Comparison of ENCODE assay signal across 16 mouse cellular contexts in the genomic region with DNA sequence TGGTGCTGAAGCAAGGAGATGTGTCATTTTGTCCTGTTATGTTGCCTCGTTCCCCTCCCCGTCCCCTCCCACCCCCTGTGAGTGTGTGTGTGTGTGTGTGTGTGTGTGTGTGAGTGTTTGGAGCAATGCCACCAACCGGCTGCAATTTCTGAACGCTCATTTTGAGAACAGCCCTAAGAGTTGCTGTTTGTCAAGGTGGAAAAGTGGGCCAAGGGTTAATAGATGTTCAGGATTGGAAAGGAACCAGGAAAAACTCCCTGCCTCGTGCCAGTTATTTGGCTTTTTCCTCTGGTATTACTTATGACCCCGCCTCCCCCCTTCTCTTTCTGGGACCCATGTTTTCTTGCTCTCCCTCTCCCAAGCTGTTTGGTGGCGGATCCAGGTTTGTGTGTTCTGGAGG. TPM values are rescaled to one million over a fixed set of nuclear protein-coding genes. Genes with fewer than 3 reads are reported as not detected.
DNase-seq lines count a peak whose midpoint lies in the region; ATAC-seq lines count a peak whose summit lies in the region.
"Had no signal": no experiment of that assay in that cellular context is flagged by ENCODE, and none has a peak within 500 bp of the region (broad histone marks: within the 10 kb centered on the region; RNA-seq: fewer than 3 reads in every experiment).

No protein-coding gene starts in this region.

- no peak overlapping the region for H3K4me2 ChIP-seq in kidney, embryonic 14.5 days (replicated peaks; ENCODE audit: low read depth, low read length)
- H3K4me2 ChIP-seq in forebrain, embryonic 14.5 days (ENCODE audit: low read length), result no peak overlapping the region
- H3K4me2 ChIP-seq: heart, embryonic 13.5 days; liver, embryonic 13.5 days; neural tube, embryonic 12.5 days had no signal

- 48% methylated on average over 7 of the region's 7 CpGs for WGBS in kidney, embryonic 14.5 days
- 78% methylated on average over 7 of the region's 7 CpGs for WGBS in forebrain, embryonic 10.5 days
- WGBS in forebrain, embryonic 14.5 days, result 32% methylated on average over 7 of the region's 7 CpGs

- H3K4me3 ChIP-seq in kidney, embryonic 14.5 days (ENCODE audit: low read length), result no peak overlapping the region
- no peak overlapping the region for H3K4me3 ChIP-seq in forebrain, embryonic 10.5 days
- H3K4me3 ChIP-seq in forebrain, embryonic 14.5 days (ENCODE audit: low read depth, low read length), result no peak overlapping the region
- H3K4me3 ChIP-seq: heart, embryonic 13.5 days; liver, embryonic 13.5 days; neural tube, embryonic 12.5 days had no signal

- H3K27me3 ChIP-seq in kidney, embryonic 14.5 days (ENCODE audit: control insufficient read depth, insufficient read depth, low read length), result no peaks in the 10 kb centered on the region
- H3K27me3 ChIP-seq in forebrain, embryonic 10.5 days (ENCODE audit: poor library complexity, severe bottlenecking), result no peaks in the 10 kb centered on the region
- no peaks in the 10 kb centered on the region for H3K27me3 ChIP-seq in forebrain, embryonic 14.5 days (replicated peaks; ENCODE audit: control insufficient read depth, insufficient read depth, low read length)
- H3K27me3 ChIP-seq: heart, embryonic 13.5 days; liver, embryonic 13.5 days; neural tube, embryonic 12.5 days had no signal

- peaks cover 13% of the 10 kb centered on the region; the same call in 1 of the 2 replicates for H3K4me1 ChIP-seq in kidney, embryonic 14.5 days (ENCODE audit: control insufficient read depth, insufficient read depth, low read length)
- H3K4me1 ChIP-seq in forebrain, embryonic 10.5 days, result peaks cover 33% of the 10 kb centered on the region
- H3K4me1 ChIP-seq in forebrain, embryonic 14.5 days (ENCODE audit: control insufficient read depth, insufficient read depth, low read length), result peaks cover 16% of the 10 kb centered on the region
- H3K4me1 ChIP-seq: liver, embryonic 13.5 days had no signal

- H3K27ac ChIP-seq in kidney, embryonic 14.5 days (ENCODE audit: low read depth, low read length), result no peak overlapping the region
- H3K27ac ChIP-seq in forebrain, embryonic 10.5 days, result 0 out of 2 replicates have a peak overlapping the region, but pooled peaks have one; percentile 71
- H3K27ac ChIP-seq in forebrain, embryonic 14.5 days (ENCODE audit: low read depth, low read length), result peak overlapping the region; percentile 68; the same call in 1 of the 2 replicates
- H3K27ac ChIP-seq: heart, embryonic 13.5 days; liver, embryonic 13.5 days; neural tube, embryonic 12.5 days had no signal

- no peaks in the 10 kb centered on the region for H3K9me3 ChIP-seq in kidney, embryonic 14.5 days (ENCODE audit: control insufficient read depth, low read length)
- H3K9me3 ChIP-seq in forebrain, embryonic 10.5 days, result no peaks in the 10 kb centered on the region
- H3K9me3 ChIP-seq in forebrain, embryonic 14.5 days (replicated peaks; ENCODE audit: control insufficient read depth, low read length), result no peaks in the 10 kb centered on the region
- H3K9me3 ChIP-seq: heart, embryonic 13.5 days; liver, embryonic 13.5 days; neural tube, embryonic 12.5 days had no signal

- DNase-seq in kidney, adult 8-10 months, result peak; percentile 46 to 63
- no peak for DNase-seq in forebrain, embryonic 10.5 days (ENCODE audit: extremely low spot score, low spot score)
- no peak for DNase-seq in forebrain, embryonic 14.5 days (ENCODE audit: low spot score)
- DNase-seq in kidney, postnatal 36 days, result peak; percentile 65 to 70
- DNase-seq in ovary, postnatal 14 days (ENCODE audit: low spot score), result no peak
- no peak for DNase-seq in cerebellum, adult 11-12 months
- DNase-seq: adrenal gland, postnatal 10 days; cerebellum, adult 2 months; heart, postnatal 4 days; layer of hippocampus, postnatal 36 days; liver, embryonic 13.5 days; lung, postnatal 10 days had no signal

- ATAC-seq in kidney, embryonic 14.5 days (ENCODE audit: low FRiP score, low TSS enrichment), result no peak
- ATAC-seq in forebrain, embryonic 14.5 days, result no peak

- H3K9ac ChIP-seq in kidney, embryonic 14.5 days (ENCODE audit: low read depth, low read length), result no peak overlapping the region
- H3K9ac ChIP-seq in forebrain, embryonic 14.5 days (ENCODE audit: low read length), result no peak overlapping the region
- H3K9ac ChIP-seq: heart, embryonic 13.5 days; liver, embryonic 13.5 days; neural tube, embryonic 12.5 days had no signal

- no peaks in the 10 kb centered on the region for H3K36me3 ChIP-seq in kidney, embryonic 14.5 days (ENCODE audit: control insufficient read depth, insufficient read depth, low read length)
- no peaks in the 10 kb centered on the region for H3K36me3 ChIP-seq in forebrain, embryonic 10.5 days (replicated peaks)
- no peaks in the 10 kb centered on the region for H3K36me3 ChIP-seq in forebrain, embryonic 14.5 days (ENCODE audit: control insufficient read depth, insufficient read depth, low read length)
- H3K36me3 ChIP-seq: heart, embryonic 13.5 days; liver, embryonic 13.5 days; neural tube, embryonic 12.5 days had no signal

RNA-seq across cellular contexts. Expression of gene Glp1r, which starts 41.0 kb away (rescaled TPM):
- 0.18 and 0.19 TPM in 2 replicates for polyA plus RNA-seq in kidney, embryonic 14.5 days (2014; fragmentation: Nextera tagmentation; extraction: Ambion mirVana)
- 0.05 TPM in 1 of 2 replicates, not detected in the other for polyA plus RNA-seq in forebrain, embryonic 10.5 days (2016; fragmentation: Nextera tagmentation; extraction: Ambion mirVana)
- 0.05 and 0.20 TPM in 2 replicates for polyA plus RNA-seq in forebrain, embryonic 14.5 days (2014; fragmentation: Nextera tagmentation; extraction: Ambion mirVana)
- polyA plus RNA-seq: G1E; liver, embryonic 13.5 days had no signal

Comparison
In these comparisons a context has a peak if more than half of its experiments do, and no peak if none do; other contexts are left out.
1. DNase-seq: peak in kidney, adult 8-10 months (2 of 2) and kidney, postnatal 36 days (2 of 2); none in forebrain, embryonic 10.5 days (single experiment), forebrain, embryonic 14.5 days (single experiment), ovary, postnatal 14 days (single experiment) and cerebellum, adult 11-12 months (single experiment).